Mouse (Mus musculus): ENCODE results near the gene Prpf6.

Prpf6 gene

DNA sequence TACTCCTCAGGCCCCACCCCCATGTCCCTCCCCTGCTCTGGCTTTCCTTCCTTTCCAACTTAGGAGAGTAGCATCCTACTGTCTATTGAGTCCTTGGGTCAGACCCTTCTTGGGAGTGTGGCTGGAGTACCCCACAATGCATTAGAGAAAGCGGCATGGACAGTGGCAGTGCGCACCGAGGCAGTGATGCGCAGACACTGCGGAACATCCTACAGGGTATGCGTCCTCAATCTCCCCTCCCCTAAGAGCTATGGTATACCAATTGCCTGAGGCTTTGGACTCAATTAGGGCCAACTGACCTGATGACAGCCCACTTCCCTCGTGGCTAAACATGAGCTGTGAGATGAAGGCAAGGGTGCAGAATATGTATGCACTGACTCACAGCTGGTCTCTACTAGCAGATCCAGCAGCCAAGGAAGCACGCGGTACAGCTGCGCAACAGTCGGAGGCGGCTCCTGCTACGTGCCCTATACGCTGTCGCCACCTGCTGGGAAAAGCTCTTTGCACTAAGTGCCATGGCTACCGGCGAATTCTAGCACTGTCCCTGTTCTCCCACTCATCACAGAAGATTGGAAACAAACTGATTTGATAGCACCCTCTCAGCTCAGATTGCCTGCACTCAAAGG lies 67.4 kb downstream of the Prpf6 start:
- peak; percentile 64 for DNase-seq (ENCODE audit: low spot score)

DNA sequence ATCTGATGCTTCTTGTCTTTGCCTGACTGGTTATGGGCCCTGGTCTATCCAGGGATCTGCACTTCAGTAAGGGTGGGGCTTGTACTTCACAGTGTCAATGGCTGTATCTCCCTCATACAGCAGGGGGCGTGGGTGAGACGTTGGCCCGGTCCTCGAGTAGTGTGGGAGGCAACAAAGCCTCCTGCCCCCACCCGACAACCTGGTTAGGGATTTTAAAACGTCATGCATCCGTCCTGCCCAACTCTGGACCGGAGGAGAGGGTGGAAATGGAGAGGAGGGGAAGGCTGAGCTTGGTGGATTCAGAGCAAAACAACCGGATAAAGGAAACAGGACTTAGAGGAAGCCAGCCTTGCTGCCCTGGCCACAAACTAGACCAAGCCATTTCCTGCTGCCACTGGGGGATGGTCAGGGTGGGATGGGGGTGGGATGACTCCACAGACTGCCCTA lies 68.0 kb downstream of the Prpf6 start:
- DNase-seq (ENCODE audit: low spot score), result peak; percentile 95

DNA sequence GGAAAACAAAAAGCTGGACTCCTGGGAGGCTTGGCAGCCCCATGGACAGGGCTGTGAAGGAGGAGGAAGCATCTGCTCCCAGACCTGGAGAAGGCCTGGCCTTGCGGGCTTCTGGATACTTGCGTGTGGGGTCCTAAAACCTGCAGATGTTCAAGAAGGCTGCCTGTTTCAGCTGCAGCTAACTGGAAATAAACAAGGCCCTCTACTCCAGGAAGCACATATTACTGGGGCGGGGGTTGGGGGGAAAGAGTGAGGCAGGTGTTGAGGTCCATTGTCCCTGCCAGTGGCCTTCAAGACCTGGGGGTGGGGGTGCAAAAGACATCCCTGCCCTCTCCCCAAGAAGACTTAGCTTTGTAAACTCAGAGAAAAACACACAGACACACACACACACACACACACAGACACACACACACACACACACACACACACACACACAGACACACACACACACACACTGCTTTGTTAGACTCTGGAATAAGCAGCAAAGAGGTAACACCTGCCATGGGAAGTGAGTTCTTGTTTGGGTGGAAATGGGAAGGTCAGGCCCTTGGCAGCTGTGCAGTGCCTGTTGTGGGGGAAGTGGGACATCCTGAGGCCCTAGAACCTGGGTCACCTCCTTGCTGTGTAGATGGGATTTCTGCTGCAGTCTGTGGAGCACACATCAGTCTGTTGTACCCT lies 71.1 kb downstream of the Prpf6 start:
- peak; percentile 22 for DNase-seq (ENCODE audit: low spot score)

DNA sequence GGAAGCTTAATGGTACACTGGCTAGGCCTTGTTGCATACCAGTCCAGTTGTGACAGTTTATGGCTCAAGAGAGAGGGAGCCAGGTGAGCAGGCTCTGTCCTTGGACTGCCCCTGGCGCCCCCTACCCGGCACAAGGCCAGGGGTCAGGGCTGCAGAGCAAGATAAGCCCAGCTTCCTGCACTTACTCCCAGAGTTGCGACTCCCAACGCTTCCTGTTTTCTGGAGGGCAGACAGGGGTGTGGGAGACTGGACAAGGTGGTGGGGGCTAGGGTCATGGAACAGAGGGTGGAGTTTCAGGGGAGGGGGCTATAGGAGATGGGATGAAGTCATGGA lies 71.6 kb downstream of the Prpf6 start:
- peak; percentile 79 for DNase-seq (ENCODE audit: low spot score)

DNA sequence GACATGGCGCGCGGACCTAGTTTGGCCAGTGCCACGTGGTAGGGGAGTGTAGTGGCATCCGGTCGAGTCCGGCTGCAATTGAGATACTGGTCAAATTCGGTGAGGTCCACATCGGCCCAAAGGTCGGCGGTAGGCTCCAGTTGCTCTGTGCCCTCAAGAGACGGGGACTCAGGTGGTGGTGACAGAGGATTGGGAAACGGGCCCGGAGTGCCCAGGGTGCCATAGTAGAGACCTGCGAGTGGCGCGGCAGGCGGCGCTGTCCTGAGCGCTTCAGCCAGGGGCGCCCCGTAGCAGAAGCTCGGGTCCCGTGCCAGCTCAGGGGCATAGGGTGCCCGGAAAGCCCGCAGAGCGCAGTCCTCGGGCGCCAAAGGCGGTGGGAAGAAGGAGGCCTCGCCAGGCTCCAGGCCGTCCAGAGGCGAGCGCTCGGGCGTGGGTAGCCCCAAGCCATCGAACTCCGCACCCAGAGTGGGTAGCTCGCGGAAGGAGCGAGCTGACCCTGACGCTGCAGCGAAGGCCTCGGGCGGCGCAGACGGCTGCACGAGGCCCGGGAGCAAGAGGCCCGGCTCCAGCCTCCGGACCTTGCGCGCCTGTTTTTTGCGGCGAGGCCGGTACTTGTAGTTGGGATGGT lies 78.7 kb downstream of the Prpf6 start:
- no peak for DNase-seq (ENCODE audit: low spot score)

DNA sequence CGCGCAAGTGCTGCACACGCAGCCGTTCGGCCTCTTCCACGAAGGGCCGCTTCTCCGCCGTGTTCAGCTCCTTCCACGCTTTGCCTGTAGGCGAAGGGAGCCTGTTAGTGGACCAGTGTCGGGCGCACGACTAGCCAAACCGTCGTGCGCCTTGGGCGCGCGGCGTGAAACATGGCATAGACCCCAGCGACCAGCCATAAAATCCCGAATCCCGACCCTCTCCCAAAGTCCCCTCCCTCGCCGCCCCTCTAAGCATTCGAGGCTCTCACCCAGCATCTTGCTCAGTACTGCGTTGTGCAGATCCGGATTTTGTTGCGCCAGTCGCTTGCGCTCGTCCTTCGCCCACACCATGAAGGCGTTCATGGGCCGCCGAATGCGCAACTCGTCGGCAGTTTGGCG lies 79.2 kb downstream of the Prpf6 start:
- DNase-seq (ENCODE audit: low spot score), result no peak

DNA sequence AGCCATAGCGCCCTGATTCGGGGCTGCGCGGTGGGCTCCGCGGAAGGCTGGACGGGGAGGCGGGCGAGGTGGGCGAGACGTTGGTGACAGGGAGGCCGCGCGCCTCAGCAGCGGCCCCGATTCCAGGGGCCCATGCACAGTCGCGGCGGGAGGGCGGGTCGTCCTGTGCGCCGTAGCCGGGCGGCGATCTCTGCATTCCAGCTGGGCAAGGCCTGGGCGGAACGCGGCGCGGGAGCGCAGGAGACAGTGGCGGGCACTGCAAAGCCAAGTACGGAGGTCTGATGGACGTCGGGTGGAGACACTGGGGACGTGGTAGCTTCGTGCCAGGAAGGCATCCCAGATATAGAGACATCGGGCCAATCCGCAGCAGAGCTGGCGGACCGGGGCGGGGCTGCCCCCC lies 79.7 kb downstream of the Prpf6 start, which contains the start of gene Sox18:
Sox18 (minus strand) TSS at position 315 of the 400 bp plus-strand sequence.
- peak; percentile 81 for DNase-seq (ENCODE audit: low spot score)

DNA sequence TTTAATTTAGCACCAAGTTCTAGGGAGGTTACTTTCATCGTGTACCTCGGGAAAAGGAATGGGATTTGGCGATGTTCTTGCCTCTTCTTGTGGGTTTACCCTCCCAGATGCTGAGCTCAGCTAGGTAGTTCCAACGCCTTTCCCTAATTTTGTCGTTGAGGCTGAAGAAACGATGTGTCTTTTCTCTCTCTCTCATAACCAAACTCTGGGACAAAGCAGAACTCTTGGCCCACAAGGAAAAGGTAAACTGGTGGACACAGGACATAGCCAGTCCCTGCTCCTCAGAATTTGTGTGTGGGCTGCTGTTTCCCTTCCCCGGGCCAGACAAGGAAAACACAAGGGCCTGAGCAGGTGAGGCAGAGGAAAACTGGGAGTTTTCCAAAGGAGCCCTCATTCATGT lies 80.3 kb downstream of the Prpf6 start:
- no peak for DNase-seq (ENCODE audit: low spot score)

DNA sequence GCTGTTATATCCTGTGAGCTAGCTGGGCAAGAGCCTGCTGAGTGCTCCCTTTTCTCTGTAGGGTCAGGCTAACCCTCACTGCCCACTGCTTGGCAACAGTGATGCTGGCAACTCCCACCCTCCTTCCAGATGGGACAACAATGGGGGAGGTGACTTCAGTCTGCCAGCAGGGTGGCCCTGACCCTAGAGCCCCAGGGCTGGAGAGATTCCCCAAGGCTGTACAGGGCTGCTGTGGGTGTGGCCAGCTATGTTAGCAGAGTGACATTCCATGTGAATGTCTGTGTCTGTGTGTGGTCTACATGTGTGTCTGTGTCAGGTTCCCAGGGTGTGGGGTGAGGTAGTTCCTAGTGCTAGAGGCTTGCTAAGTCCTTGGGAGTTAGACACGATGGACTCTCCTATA lies 81.8 kb downstream of the Prpf6 start:
- peak; percentile 23 for DNase-seq (ENCODE audit: low spot score)

DNA sequence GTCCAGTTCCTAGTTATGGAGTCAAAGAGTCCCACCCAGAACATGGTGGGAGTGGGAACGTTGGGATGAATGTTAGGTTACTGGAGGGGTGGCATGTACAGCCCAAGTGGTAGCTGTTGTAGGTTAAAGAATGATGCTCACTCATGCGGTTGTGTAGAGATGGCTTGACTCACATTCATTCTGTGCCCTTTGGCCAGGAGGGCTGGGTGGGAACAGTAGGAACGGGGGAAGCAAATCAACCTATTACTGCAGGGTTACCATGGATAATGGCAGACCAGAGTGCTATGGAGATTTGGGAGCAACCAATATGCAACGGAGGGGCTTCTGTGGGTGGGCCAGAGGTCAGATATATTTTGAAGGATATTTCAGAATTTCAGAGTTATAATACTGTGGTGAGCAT lies 83.3 kb downstream of the Prpf6 start:
- no peak for DNase-seq (ENCODE audit: low spot score)

DNA sequence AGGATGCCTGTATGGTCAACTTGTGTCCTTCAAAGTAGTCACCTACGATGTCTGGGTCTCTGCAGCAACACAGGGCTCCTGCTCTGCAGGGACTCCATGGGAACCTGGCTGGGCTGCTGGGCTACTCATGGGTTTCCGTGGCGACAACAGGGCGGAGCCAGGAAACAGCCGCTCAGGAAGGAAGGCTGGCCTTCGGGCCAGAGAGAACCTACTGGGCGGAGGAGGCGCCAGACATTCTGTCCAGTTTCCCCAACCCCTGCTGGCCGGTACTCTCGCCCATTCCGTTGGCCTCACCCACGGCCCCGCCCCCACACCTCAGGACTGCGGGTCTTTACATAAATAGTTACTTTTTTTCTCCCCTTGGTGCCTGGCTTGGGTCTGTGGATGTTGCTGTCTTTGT lies 83.8 kb downstream of the Prpf6 start:
- DNase-seq (ENCODE audit: low spot score), result peak; percentile 89

DNA sequence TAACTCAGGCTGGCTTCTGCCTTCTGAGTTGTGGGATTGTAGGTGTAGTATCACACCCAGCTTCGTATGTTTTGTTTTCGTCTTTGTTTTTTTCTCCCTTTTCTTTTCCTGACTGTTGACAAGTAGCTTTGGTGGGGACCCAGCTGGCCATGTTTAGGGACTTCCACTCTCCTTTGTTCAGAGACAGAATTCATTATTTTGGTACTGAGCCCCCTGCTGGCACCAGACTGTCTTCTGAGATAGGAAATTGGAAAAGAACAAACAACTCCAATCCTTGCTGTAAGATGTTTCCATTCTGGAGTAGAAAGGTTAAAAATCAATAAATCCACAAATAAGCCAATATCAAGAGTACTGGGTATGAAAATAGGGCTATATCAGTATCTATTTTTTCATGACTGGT lies 84.8 kb downstream of the Prpf6 start:
- DNase-seq (ENCODE audit: low spot score), result no peak

DNA sequence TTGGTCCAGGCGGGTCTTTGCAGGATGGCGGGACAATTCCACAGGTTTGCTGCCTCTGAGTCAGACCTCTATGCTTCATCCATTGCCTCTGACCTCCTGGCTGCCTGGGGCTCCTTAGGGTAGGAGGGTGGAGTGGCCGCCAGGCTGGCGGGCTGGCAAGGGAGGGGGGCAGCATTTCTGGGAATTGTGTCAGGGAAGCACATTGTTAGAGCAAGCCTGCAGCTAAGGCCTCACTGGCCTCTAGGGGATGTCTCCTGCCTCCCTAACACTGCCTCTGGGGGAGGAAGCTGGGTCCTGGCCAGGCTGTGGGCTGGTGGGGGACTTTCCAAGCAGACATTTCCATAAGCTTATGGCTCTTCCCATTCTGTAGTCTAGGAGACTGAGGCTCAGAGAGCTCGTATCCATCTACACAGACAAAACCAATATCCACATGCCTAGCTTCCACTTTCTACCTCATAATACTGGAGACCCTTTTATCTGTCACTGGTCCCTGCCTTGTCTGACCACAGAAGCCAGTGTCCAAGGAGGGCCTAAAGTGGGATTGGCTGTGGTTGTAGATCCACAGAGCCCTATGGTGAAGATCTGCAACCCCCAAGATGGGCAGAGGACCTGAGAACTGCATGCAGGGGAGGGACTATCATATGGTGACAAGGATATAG lies 85.6 kb downstream of the Prpf6 start:
- peak; percentile 81 for DNase-seq (ENCODE audit: low spot score)

DNA sequence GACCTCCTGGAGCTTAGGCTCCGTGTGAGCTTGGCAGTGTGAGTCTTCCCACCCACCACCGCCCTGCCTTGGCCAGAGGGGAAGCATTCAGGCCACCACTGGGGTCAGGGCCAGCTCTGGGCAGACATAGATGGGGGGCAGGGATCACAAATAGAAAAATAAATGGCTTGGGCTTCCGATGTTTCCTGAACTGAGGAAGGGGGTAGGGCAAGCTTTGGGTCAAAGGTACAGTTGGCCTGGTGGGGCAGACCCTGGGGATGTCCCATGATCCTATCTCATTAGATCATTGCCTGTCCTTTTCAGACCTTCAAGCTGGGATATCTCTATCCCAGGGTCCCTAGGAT lies 86.1 kb downstream of the Prpf6 start:
- peak; percentile 62 for DNase-seq (ENCODE audit: low spot score)

DNA sequence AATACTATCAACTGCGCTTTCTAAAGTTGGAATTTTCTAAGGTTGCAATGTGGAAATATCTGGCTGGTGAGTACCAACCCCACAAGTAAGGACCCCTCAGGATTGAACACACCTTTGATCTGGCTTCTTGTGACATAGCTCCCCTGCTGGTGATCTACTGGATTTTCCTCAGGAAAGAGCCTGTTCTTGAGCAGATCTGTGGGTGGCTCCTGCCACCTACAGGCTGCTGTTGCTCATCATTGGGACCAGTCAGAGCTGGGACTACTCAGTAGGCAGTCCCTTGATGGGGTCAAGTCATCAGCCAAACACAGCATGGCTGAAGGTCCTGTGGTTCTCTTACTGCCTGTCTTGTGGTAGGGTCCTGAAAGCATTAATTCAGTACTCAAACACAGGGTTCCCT lies 87.1 kb downstream of the Prpf6 start:
- DNase-seq (ENCODE audit: low spot score), result peak; percentile 89

DNA sequence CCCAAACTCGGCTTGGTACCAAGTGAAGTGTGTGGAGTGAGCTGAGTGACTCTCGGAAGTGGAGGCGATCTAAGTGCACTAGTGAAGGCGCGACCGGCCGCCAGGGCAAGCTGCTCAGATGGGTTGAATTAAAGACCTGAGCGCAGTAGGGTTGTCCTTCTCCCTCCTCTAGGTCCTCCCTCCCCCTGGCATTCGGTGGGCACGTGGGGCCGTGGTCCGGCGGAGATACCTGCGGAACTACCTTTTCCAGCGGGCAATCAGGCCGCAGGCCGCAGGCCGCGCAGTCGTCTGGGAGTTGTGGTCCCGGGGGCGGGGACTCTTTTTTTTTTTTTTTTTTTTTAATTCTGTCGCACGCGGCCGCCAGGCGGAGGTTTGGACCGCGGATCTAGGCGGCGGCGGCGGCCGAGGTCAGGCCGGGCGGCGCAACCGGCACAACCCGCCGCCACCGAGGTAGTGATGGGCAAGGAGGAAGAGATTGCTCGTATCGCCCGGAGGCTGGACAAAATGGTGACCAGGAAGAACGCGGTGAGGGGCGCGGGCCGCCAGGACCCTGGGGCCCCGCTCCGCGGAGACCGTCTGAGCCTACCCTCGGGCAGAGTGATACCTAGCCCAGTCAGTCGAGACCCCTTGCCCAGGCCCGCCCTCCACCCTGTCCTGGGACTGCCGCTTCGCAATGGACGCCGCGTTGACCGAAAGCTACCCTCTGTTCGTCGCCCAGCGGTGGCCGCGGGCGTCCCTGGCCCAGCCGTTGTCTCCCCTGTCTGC lies 88.5 kb downstream of the Prpf6 start, which contains the start of gene Tcea2:
Tcea2 (plus strand) TSS at position 360 of the 765 bp plus-strand sequence.
- DNase-seq (ENCODE audit: low spot score), result peak; percentile 65

DNA sequence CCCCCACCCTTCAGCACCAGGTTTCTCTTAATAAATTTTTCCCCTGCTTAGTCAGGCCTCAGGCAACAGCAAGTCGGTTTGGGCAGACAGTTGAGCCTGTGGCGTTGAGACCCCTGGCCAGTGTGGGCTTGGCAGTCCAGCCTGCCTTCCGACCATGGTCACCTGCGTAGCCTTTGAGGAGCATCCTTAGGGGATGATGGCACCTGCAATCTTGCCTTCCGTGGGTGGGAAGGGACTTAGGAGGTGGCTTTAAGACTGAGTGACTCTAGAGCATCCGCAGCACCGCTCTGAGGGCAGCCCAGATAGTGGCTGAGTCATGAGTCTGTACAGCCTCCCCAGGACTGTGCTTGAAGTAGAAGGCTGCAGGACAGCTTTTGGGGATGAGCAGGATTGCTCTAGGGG lies 89.0 kb downstream of the Prpf6 start:
- DNase-seq (ENCODE audit: low spot score), result no peak

DNA sequence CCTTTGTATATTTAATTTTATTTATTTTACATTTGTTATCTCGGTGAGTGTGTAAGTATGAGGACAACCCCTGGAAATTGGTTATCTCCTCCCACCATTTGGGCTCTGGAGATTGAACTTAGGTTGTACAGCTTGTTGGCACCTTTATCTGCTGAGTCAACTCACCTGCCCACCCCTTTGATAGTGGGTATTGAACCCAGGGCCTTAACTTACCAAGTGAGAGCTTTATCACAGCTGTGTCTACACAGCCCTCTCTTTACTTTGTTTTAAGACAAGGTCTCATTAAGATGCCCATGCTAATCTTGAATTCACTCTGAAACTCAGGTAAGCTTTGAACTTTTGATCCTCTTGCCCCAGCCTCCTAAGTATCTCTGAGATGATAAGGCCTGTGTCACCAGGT lies 90.3 kb downstream of the Prpf6 start:
- no peak for DNase-seq (ENCODE audit: low spot score)

DNA sequence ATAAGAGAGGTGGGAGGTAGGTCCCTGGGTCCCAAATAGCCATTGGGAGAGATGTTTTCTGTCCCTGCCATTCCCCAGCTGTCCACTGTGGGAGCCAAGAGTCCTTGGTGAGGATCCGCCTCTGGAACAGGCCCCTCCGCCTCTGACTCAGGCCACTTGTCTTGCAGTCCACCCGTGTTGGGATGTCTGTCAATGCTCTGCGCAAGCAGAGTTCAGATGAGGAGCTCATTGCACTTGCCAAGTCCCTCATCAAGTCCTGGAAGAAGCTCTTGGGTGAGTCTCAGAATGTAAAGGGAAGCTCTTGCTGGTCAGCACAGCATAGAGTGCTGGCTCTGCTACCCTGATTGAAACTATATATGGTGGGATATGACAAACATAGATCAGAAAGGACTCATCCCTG lies 91.7 kb downstream of the Prpf6 start:
- DNase-seq (ENCODE audit: low spot score), result no peak

DNA sequence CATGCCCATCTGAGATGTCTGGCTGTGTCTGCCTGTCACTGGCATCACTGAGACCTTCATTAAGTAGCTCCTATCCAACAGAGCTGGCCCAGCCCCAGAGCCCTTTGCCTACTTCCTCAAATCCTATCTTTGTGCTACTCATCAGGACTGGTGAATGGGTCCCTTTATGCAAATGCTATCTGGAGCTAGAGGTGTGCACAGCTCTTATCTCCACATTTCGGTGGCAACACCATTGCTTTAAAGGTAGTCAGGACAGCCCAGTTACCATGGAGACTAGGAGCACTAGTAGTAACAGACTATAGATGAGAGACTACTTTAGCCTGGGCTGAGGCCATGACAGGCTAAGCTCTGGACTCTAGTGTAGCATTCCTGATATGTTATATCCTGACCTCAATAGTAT lies 93.0 kb downstream of the Prpf6 start:
- DNase-seq (ENCODE audit: low spot score), result no peak

DNA sequence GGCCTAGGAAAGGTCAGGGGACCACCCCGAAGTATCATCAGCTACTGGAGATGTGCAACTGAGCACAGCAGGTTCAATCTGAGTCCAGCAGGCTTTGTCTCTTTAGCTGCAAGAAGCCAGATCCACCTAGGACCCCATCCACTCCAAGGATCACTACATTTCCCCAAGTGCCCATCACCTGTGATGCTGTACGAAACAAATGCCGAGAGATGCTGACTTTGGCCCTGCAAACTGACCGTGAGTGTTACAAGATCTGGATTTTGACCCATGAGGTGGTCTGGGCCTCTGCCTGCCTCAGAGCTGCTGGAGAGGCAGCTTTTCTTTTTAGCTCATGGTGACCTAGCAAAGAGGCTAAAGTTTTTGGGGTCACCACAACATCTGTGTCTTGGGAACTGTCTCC lies 94.0 kb downstream of the Prpf6 start:
- DNase-seq (ENCODE audit: low spot score), result no peak

DNA sequence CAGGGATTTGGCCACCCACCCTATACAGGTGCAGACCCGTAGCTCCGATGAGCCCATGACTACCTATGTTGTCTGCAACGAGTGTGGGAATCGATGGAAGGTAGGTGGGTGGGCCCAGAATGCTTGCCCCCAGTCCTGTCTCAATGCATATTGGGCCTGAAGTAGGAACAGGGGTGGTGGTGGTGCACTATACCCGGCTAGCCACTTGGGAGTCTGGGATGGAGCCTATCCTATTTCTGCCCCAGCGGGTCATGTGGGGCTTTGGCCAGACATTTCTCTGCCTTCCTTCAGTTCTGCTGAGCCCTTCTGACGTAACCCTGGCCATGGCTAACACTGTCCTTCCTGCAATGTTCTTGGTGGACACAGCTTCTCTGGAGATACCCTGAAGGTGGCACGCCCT lies 95.9 kb downstream of the Prpf6 start:
- no peak for DNase-seq (ENCODE audit: low spot score)
